Mouse (Mus musculus): ENCODE measurements at regions not wholly inside any gene's neighbourhood (a gene's known extent, or its start where the extent isn't known, plus 50 kb on each side); places are given as distances from the start of the nearest gene placed in this dataset.

DNA sequence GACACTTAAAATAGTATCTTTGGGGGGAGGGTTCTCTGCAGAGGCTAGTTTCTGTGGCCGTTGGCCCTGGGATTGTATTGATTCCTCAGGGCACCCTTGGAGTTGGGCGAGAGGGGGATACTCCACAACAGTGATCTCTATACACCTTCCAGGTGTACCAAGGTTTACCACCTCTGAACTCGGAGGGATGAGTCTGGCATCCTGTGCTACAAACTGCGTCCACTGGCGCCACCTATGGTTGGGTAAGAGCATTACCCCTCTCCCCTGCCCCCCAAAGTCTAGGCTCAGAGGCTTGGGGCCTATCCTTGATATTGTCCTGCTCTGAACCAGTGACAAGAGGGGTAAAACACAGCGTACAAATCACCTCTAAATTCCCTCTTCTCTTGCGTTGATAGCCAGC is 62.2 kb downstream of the Gm17728 start:
- DNase-seq, result no peak

DNA sequence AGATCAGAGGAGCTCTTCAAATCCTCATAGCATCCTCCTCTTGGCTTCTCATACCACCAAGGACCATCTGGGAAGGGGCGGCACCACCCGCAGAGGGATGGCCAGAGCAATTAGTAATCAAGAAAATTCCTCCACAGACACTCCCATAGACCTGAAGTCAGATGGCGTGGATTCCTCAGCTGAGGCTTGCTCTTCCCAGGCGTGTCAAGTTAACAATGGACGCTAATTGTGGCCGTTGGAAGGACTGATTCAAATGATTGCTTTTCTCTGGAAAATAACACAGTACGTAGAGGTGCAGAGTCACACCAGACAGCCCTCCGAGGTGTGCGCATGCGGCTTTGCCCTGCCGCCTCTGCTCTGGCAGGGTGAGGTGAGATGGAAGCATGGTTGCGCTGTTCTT is 62.7 kb downstream of the Gm17728 start:
- no peak for DNase-seq

DNA sequence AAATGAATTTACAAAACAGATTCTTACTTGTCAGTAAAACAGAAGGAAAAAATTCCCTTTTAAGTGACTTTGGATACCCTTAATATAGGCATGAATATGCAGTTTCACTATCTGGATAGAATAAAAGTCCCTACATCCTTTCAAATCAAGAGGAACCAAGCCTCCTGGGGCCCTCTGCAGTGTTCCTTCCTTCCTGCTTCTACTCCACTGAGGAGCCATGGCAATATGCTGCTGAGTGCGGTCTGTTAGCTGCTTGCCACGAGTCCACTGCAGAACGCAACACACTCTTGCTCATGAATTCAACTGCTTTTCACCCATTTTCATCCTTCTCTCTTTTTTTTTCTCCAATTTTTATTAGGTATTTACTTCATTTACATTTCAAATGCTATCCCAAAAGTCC is 107.5 kb downstream of the Gm17728 start:
- no peak for DNase-seq

DNA sequence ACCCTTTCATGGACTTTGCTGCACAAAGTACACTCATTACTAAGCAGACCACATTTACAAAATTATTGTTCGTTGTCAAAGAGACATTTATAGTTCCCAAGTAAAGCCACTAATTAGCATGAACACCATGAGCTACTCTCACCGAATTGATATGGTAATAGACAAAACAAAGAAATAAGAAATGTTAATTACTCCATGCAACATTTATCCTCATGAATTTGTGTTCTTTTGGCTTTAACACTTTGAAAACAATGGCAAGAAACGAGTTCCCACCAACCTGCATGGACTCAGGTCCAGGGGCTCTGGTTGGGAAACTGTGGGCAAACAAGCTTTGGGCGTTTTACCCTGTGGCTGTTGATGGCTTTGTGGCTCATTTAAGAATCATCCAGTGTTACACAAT is 114.2 kb downstream of the Gm17728 start:
- no peak for DNase-seq

DNA sequence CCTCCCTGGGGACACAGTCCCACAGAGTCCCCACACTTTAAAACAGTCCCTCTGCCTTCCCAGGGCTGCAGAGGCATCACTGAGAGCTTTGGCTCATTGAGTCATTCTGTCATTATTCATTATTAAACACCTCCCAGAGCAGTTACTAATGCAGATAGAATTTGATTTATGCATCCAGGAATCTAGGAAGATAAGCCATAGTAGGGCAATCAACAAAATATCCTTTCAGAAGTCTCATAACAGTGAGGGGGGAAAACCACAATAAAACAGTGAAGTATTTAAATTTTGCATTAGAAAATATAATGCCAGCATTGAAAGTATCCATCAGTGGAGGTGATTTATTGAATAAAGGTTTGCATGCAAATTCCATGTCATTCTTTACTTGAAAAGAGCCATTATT is 116.5 kb downstream of the Gm17728 start:
- DNase-seq, result no peak

DNA sequence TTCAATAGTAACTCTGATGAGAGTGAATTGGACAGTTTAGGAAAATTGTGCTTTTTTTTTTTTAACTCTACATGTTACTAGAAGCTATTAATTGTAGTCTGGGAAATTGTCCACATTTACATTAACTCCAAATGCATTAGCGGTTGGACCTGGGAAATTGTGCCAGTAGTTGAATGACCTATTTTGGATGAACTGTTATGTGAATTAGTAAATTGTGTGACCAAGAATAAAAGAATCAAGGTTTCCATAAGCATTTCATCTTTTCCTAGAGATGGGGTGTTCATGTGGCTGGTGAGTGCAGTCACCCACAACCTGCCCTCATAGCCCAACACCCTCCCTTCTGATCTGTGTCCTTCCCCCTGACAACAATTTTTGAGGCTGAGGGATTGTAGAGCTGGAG is 118.3 kb downstream of the Gm17728 start:
- no peak for DNase-seq

DNA sequence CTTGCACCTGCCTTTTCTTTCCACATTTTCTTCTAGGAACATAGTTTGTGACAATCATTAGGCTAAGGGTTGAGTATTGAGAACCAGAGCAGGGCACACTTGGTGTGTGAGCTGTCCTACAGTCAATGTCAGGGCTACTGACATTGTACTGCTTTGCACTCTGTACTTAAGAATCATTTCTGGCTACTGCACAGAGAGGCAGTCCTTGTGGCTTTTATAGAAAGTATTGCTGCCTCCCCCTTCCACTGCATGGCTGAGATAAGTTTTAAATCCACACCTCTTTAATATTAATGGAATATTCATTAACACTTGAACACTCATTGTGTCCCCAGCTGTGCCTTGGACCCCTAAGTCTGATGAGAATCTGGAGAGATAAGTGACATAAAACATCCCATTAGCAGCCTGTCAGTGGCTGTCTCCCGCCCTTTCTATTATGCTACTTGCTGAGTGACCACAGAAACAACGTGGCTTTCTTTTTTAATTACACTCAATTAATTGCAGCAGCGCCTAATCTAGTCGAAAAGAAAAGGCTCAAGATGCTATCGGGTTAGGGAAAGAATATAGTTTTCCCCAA is 121.5 kb downstream of the Gm17728 start:
- DNase-seq, result no peak

DNA sequence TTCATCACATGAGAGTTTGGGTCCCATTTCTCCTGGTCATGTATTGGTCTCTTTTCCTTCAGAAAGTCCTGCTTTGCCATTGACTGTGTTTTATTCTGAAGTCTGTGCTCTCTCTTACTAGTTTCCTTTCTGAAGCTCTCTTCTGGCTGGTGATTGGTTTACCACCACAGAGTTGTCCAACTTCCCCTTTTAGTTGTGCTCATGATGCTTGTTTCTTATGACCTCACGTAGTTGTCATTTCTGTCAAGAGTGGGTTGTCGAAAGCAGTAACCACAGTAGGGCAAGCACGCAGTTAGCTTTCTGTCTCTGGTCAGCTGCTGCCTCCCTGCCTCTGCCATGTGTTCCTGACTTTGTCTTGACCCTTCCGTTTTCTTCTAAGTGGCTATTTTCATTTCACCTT is 112.0 kb downstream of the Pabpc6 start:
- no peak for DNase-seq

DNA sequence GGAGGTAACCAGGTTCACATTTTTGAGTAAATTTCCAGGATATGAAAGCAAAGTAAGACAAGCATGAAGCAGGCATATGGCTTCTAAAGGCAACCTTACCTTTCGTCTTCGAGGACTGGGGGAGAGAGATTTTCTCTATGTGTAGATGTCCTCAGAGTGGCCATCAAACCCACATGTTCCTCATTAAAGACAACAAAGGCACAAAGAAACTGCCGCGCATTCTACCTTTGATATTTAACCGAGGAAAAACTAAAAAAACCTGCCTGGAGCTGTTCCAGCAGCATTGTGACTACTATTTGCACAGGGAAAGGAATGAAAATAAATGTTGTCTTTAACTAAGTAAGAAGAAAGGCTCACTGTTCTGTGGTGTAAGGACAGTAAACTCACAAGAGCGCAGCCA is 102.7 kb downstream of the Pabpc6 start:
- DNase-seq, result peak; percentile 28

DNA sequence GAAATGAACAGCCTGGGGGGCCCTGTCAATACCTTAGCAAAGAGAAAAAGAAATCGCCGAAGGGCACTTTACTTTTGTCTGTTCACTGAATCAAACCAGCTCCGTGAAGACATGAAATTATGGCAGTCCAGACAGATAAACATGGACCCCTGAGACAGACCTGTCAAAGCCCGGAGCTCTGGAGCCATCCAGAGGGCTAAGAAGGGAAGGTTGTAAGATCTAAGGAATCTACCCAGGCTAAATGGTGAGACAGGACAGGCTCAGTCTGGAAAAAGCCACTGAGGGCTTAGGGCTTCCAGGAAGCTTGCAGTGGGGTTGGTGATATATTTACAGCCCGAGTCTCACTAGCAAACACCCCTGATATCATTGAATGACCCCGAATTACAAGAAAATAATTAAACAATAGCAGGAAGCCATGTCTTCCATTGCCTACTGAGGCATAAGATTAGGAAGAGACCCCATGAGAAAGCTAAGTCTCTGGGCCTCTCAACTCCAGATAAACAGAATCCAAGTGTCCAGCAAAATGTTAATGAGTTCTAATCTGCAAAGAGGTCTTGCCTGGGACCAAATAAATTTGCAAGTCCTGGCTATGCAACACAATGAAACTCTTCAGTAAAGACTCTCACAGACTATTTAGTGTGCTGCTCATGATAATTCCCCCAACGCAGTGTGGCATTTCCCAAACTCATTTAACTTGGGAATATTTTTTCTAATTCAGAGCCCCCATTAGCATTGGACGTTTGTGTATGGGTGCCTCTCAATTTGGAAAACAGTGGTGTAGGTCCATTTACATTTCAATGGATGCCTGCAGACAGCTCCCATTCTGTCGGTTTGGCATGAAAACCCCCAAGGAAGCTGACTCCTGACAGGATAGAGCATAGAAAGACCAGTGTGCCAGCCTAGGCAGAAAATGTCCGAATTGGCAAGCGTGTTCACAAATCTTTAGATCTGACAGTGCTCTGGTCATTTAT is 89.8 kb downstream of the Pabpc6 start:
- peak; percentile 58 for DNase-seq

DNA sequence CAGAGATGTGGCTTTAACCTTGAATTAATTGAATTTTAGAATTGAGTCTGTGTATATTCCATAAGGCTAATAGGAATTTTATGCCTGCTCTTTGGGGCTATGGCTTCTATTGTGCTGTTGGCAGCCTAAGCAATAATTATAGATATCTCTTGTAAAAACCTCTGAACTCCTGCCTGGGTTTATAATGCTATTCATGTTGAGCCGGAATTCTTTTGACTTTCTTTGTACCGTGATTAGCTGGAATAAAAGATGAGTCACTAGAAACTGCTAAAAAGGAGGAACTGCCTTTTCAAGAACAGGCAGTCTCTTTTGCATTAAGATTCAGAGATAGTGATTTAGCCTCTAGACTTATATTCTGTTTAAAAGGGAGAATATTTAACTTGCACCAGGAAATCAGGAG is 71.4 kb downstream of the Pabpc6 start:
- DNase-seq, result no peak

DNA sequence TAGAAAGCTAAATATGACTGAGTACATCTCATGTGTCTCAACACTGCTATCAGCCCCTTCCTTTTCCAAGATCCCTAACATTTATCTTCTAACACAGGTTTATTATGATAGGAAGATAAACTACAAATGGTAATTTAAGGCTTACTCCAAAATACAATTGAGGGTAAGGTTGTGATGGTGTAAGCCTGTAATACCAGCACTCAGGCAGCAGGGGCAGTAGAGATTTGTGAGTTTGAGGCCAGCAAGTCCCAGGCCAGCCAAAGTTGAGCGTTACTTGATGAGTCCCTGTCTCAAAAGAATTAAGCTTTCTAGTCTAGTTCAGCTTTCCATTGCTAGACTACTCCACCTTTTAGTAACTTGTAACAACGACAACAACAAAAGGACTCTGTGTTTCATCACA is 69.1 kb downstream of the Pabpc6 start:
- peak; percentile 20 for DNase-seq

All from embryo, embryonic 11 days (tissue).